Mouse (Mus musculus) bone marrow macrophage, adult 2 months (primary cell): ENCODE data around the gene 2310007B03Rik.

ENCODE experiments used
- CTCF ChIP-seq: IDR thresholded peaks from 2 replicates; pipeline ENCODE4 v1.5.1; 2012; ENCODE audit warnings: low read depth, mild to moderate bottlenecking, low read length, moderate library complexity
- POLR2A ChIP-seq: IDR thresholded peaks from 2 replicates; pipeline ENCODE4 v1.6.1; 2012; ENCODE audit warnings: mild to moderate bottlenecking, low read depth, low read length, borderline replicate concordance

GRCm38 (mm10) chr1:93161350-93161749 lies 602 bp upstream of the 2310007B03Rik start:
- TF ChIP-seq CTCF (no peak), POLR2A (no peak)
